Mouse (Mus musculus): ENCODE results near the gene Cd101.

Gene Cd101

DNA sequence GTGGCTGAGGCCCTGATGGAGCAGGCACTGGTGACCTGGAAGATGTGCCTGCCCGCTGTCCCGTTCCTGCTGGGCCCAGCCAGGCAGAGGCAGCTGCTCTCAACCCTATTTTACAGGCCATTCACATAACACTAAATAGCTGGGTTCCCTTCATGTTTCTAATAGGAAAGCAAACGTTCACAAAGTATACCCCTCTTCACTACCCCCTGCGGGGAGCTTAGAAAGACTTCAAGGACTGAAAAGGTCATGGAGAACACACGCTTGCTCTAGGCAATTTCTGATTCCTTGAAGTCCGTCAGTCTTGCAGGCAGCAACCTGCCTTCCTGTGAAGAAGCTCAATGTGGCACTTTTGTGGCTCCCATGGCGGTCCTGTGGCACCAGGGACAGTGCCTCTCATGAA is 12.6 kb upstream of the Cd101 start:
- DNase-seq (ENCODE audit: low read depth, low spot score), result peak; percentile 65

DNA sequence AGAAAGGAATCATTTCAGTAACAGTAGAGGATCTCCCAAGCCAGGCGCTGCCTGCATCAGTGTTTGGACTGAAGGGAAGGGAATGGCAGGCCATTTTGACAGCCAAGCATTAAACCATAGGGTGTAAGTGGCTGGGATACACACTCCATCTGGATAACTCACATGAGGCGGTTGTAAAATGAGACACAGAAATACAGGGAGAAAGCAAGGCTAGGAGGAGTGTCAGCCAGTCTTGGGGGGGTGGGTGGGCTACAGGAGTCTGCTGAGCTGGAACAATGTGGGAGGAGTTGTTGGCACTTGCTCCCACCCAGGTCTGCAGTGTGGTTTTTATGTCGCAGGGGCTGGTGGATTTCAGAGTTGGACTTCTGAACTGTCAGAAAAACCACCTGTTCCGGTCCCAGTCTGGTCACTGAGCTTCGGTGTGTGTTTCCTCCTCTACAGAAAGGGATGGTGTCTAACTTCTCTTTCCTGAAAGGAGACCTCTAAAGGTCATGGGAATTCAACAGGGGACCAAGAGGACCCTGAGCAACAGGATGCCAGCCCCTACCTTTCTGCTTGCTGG is 8.7 kb upstream of the Cd101 start:
- no peak for DNase-seq (ENCODE audit: low read depth, low spot score)

DNA sequence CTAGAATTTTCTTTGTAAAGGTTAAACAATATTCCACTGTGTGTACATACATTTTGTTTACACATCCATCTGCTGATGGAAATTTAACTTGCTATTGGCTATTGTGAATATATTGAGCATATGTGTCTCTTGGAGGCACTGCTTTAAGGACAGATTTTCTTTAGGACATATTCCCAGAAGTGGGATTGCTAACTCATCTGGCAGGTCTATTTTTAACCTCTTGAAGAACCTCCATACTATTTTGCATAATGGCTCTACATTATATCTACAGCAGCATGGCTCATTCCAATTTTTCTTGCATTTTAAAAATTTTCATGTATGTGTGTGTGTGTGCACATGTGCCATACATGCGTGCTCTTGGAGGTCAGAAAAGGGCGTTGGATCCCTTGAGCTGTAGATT is 6.6 kb upstream of the Cd101 start:
- DNase-seq (ENCODE audit: low read depth, low spot score), result no peak

DNA sequence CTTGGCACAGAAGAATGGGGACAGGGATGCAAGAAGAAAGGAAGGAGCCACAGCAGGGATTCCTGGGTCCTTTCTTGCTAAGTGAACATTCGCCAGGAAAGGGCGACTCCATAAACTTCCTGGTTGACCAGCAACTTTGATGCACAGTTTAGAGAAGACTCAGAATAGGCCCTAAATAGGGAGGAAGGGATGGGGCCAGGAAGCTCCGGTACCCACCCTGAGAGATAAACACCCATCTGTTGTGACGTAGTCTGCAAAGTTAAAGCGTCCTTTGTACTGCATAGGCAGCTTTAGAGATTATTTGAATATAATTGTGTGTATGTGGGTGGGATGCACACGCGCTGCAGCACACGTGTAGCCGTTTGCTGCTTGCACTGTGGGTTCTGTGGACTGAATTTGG is 5.2 kb upstream of the Cd101 start:
- DNase-seq (ENCODE audit: low read depth, low spot score), result no peak

DNA sequence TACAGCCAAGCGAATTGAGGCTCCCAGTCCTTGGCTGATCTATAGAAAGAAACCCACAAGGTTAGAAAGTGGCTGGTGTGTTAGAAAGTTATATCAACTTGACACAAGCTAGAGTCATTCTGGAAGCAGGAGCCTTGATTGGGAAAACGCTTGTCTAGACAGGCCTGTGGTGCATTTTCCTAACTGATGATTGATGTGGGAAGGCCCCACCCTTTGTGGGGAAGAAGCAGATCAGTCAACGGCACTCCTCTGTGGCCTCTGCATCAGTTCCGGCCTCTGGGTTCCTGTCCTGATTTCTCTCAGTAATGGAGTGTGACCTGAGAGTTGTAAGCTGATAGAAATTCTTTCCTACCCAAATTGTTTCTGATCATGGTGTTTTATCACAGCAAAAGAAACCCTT is 4.3 kb upstream of the Cd101 start:
- DNase-seq (ENCODE audit: low read depth, low spot score), result no peak

DNA sequence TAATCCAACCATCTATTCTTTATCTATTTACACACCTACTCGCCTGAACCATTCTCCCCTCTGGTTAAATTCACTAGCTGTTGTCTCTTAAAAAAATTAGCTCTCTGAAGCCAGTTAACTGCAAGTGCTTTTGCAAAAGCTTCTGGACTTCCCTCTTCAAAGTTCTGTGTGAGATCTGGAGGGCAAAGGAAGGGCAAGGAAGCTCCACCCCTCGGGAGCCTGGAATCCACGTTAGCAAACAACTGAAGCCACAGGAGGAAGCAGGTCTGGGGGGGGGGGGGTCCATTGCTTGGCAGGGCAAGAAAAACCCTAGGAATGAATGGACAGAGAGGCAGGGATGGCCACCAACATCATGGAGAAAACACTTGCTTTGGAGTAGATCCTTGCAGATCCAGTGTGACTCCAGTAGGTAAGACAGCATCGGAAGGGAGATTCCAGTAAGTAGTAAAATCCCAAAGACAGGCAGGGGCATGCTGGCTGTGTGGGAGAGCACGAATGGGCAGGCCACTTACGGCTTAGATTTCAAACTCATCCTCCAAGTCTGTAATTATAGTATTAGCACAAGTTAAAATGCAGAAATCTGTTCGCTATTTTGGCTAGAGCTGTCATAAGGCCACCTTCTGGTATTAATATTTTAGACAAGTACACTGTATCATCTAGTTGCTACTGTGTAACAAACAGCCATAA is 2.2 kb upstream of the Cd101 start:
- DNase-seq (ENCODE audit: low read depth, low spot score), result peak; percentile 40

DNA sequence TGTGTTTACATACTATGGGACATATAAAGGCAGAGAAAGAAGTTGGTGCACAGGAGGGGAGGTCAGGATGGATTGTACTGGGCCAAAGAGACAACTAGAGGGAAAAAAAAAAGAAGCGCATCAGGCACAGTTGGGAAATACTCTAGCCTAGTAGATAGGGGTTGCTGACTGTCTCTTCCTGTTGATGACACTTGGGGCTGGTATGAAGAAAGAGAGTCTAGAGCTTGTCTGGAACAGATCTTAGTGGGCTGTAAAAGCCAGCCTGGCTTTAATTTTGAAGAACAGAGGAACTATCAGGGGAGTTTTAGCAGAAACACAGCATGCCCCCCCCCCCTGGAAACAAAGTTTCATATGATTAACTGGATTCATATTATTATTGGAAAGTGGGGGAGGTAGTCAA is 1.3 kb upstream of the Cd101 start:
- no peak for DNase-seq (ENCODE audit: low read depth, low spot score)

DNA sequence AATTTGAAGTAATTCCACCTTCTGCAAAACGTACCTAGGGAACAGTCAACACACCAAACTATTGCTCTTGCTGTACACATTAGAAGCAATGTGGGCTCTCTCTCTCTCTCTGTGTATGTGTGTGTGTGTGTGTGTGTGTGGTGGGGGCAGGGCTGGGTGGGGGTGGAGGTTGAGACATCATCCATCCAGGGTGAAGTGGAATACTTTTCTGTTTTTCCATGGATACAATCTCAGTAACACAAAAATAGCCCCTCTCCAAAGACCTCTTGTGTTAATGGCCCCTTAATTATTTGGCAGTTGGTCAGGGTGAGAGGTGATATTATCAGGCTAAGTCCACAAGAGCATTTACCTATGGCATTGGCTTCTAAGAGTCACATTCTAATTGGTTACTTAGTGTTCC is 2.6 kb downstream of the Cd101 start:
- no peak for DNase-seq (ENCODE audit: low read depth, low spot score)

DNA sequence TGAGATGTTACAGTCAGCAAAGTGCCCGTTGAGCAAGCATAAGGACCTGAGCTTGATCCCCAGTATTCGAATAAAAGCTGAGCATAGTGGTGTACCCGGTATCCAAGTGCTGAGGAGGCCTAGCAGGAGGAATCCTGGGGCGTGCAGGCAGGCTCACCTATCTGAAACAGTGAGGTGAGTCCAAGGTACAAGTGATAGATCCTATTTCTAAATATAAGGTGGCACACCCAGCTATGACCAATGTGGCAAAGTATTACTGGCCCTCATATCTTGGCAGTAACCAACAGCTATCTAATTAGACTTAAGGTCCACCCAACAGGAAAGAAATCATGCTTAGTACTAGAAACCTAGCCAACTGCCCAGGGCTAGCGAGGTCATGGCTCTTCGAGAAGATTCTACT is 6.4 kb downstream of the Cd101 start:
- no peak for DNase-seq (ENCODE audit: low read depth, low spot score)

DNA sequence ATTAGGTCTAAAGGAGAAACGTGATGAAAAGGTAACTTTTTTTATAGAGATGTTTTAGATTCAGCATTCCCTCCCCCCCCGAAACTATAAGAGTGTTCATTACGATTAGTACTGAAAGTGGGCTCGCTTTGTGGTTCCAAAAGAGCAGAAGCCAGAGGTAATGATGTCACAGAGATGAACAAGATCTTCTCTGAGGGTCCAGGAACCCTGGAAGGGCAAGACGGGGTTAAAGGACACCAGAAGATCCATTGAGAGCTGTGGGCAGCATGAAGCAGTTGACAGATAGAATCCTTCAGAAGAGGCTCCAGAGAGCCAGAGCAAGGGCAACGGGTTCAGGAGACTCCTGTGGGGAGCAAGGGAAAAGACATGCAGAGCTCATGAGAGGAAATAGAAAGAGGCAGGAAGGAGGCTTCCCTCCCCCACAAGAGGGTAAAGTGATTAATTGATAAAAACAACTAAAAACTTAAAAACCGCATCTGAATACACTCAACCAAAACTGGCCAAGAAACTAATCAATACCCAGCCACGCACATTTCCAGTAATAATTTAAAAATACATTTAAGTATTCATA is 7.8 kb downstream of the Cd101 start:
- no peak for DNase-seq (ENCODE audit: low read depth, low spot score)

DNA sequence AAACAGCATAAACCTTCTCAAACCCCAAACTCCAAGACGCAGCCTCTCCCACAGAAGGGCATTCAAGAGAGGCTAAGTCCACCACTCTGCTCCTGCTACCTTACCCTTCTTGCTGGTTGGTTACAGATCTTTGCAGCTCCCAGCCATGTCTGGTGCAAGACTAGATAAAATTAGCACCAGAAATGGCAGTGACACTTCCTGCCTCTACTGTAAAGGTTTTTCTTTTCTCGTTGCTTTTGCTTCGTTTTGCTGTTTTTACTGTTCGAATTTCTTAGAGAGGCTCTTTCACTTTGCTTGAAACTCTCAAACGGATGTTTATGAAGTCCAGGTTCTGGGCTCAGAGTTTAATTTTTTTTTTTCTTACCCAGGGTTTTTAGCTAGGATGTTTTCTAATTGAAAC is 8.3 kb downstream of the Cd101 start:
- no peak for DNase-seq (ENCODE audit: low read depth, low spot score)

DNA sequence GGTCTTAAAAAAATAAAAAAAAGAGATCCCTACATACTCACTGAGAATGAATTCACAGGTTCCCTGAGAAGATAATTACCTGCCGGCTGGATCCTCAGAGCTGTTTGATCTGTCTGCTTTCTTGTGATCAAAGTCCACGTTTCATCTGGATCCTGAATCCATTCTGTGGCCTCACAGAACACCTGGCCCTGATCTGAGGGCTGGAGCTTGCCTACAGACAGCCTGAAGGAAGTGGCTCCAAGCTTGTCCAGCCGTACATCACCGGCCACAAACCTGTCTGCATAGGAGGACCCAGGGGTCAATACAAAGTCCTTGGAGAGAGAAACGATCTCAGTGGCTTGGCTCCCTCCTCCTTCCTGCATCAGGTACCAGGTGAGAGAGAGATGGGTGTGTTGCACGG is 10.9 kb downstream of the Cd101 start:
- no peak for DNase-seq (ENCODE audit: low read depth, low spot score)

DNA sequence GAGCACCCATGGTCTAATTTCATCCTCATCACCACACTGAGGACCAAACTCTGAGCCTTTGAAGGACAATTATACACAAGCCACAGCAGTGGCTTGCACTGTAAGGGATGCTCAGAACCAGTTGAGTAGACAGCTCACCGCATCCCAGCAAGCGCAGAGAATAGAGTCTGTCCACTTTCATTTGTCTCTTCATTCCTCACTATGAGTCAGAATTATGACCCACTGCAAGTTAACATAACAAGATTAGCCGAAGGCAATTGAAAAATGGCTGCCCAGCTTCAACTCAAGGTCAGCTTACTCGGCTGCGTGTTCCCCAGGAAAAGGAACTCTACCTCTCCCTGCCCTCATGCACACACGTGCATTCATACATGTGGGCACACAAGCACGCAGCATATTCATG is 13.3 kb downstream of the Cd101 start:
- no peak for DNase-seq (ENCODE audit: low read depth, low spot score)

DNA sequence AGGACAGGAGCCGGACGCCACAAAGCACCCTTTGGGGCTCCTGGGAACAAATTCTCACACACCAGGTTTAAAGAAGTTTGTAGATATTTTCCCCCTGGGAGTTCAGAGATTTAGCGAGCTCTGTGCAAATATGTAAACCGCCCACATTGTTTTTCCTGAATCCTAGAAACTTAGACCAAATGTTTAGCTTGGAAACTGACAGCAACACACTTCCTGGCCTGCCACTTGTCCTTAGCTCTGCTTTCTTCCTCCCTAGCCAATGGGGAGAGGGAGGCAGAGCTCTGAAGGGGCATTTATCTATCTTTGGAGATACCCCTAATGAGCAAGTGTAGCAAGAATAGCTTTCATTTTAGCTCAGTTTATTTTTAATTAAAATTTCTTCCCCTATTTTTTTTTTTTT is 14.1 kb downstream of the Cd101 start:
- no peak for DNase-seq (ENCODE audit: low read depth, low spot score)

DNA sequence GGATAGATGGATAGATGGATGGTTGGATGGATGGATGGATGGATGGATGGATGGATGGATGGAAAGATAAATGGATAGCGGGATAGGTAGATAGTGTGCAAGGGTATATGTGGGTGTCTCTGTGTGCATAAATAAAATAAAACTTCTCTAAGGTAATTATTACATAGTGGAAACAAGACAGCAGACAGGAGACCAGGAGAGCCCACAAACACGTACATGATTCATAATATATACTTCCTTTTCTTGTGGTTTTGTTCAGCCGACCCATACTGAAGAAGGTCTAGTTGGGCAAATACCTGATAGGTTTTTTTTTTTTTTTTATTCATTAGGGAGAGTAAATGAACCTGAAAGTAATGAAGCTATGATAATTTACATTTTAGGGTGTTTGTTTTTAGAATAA is 15.8 kb downstream of the Cd101 start:
- DNase-seq (ENCODE audit: low read depth, low spot score), result no peak

DNA sequence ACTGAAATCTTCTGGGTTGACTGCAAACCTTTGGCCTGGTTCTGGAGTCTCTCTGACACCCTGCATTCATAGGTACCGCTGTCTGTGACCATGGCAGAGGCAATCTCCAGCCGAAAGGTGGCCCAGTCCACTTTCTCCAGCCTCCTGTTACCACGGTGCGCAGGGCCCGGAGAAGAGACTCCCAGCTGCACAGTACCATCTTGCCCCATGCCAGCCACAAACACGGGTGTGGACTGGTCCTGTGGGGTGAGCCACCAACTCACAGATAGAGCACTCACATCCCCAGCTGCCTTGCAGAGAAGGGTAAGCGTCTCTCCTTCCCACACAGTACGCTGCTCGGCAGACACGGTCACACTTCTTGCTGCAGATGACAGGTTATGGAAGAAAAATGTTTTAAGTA is 16.4 kb downstream of the Cd101 start:
- no peak for DNase-seq (ENCODE audit: low read depth, low spot score)

DNA sequence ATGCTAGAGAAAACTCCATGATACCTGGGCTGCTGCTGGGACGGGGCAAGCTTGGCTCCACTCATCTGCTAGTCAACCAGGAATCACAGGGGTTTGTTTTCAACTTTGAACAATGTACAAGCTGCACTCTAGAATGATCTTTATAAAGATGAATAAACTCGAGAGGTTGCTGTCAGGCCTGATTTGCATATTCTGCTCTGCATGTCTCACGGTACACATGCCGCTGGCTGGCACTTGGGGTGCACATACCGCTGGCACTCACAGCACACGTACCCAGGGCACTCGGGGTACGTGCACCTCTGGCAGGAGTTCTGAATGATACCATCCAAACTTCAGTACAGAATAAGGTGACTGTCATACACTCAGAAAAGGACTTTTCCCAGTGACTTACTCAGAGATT is 16.8 kb downstream of the Cd101 start:
- no peak for DNase-seq (ENCODE audit: low read depth, low spot score)

DNA sequence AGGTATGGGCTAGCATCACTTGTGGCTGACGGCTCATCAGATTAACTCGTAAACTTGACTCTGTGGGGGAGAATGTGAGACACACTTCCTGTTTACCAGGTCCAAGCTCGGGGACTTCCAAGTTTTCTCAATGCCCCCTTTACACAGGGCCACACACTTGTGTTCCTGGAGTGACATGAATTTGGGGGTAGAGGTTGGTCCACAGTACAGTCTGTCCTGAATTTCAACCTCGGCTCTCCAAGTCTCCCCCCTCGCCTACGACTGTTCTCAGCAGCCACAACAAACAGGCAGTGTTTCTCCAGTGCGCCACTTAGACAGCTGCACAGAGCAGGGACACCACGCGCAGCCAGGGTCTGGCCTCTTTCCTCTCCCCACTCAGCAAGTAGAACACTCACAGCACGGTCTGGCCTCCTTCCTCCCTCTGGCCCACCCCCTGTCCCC is 17.2 kb downstream of the Cd101 start:
- DNase-seq (ENCODE audit: low read depth, low spot score), result no peak

DNA sequence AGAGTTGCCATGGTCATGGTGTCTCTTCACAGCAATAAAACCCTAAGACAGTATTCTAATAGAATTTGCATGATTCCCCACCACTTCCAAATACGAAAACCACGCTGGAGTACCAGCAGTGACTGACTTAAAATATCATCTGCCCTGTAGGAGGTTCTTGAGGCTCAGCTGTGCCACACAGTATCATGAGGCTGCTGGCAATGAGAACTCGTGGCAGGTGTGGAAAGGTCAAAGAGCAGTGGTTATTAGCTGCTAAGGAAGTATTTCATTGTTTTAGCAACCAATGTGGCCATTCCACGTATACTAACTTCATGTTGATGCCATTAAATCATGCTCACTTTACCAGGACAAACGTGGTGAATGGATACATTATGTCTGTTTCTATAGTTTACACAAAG is 18.2 kb downstream of the Cd101 start:
- no peak for DNase-seq (ENCODE audit: low read depth, low spot score)

DNA sequence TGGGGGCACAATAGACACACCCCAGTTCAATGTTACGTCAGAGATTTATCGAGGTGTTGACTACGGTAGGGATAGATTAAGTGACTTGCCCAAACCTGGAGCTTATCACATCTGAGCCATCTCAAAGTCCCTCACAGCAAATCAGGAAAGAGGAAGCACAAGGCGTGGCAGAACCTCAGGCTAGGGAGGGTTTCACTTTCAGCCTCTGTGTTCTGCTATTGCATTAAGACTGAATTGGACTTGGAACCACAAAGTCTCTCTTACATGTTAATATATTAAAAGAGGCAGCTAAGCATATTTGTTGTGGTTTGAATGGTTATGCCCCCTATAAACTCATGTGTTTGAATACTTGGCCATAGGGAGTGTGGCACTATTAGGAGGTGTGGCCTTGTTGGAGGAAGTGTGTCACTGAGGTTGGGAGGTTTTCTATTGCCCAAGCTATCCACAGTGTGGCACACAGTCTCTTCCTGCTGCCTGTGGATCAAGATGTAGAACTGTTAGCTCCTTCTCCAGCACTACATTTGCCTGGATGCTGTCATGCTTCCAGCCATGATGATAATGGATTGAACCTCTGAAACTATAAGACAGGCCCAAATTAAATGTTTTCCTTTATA is 18.7 kb downstream of the Cd101 start:
- DNase-seq (ENCODE audit: low read depth, low spot score), result no peak

DNA sequence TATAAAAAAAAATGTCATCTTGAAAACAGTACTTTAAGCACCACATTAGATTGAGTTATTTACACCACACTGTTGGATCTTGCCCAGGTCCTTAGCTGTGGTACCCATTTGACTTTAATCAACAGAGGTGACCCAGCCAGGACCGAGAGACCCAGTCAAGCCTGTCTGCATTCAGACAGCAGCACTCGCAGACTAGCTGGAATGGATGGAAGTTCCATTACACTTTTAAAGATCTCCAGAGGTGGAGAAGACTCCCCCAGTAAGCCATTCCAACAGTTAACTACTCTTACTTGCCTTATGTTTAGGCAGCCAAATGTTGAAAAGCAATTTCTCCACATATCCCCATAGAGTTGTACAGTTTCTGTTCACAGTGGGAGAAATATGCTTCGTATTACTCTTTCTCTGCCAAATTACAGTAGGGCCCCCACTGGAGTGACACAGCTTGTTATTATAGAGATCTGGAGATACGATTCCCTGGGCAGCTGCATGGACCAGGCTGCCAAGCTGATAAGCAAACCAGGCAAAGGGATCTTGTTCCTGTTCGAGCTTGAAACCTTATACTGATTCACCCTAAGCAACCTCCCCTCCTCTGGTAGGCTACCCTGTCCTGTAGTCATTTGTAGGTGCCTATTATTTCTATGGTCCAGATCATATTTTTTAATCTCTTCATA is 22.1 kb downstream of the Cd101 start:
- no peak for DNase-seq (ENCODE audit: low read depth, low spot score)

DNA sequence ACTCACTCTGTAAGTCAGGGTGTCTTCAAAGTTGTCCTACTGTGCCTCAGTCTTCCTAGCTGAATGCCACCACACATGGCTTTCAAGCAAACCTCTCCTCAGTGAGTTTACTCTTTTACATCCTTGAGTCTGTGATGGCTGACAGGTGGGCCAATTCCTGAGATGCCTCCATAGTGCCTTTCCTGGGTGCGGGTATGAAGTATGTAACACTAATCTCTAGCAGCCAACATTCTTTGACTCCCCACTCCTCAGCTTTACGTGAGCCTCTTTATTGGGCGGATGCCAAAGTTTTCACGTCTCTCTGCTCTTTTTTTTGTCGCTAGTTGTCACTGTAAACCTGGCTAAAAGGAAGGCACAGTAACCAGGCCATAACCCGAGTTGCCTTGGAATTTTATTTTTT is 24.0 kb downstream of the Cd101 start:
- DNase-seq (ENCODE audit: low read depth, low spot score), result no peak
